Mouse (Mus musculus) C2C12 (cell line): Measurements from ENCODE around the gene Rasgef1b. TPM values are rescaled to one million over a fixed set of nuclear protein-coding genes. Genes with fewer than 3 reads are reported as not detected.

Source experiments
- H3K27me3 ChIP-seq: one replicate; pipeline ENCODE4 v1.6.1; 2011; ENCODE audit not compliant: control insufficient read depth, insufficient read depth, insufficient read length
- H3K36me3 ChIP-seq: one replicate; pipeline ENCODE4 v1.6.1; 2011; ENCODE audit not compliant: control insufficient read depth, insufficient read depth
- H3K4me3 ChIP-seq: one replicate; pipeline ENCODE4 v1.5.1; 2011; ENCODE audit warnings: mild to moderate bottlenecking, control low read depth; ENCODE audit not compliant: poor library complexity, insufficient read depth, severe bottlenecking
- H3K79me2 ChIP-seq: one replicate; pipeline ENCODE4 v1.6.1; 2011; ENCODE audit not compliant: control insufficient read depth, insufficient read depth
- H3K79me3 ChIP-seq: one replicate; pipeline ENCODE4 v1.6.1; 2011; ENCODE audit warnings: low read depth, control low read depth
- H3ac ChIP-seq: one replicate; pipeline ENCODE3; 2011; ENCODE audit warnings: low read depth; ENCODE audit not compliant: control insufficient read depth, insufficient read length
- CEBPB ChIP-seq: IDR thresholded peaks from one replicate; pipeline ENCODE4 v1.6.1; 2011; ENCODE audit warnings: low read depth, mild to moderate bottlenecking, control low read depth, moderate library complexity
- CTCF ChIP-seq: IDR thresholded peaks from one replicate; pipeline ENCODE4 v1.5.1; 2011; ENCODE audit not compliant: control insufficient read depth, insufficient read depth, insufficient read length
- FOSL1 ChIP-seq: IDR thresholded peaks from one replicate; pipeline ENCODE4 v1.8.0; 2011; ENCODE audit warnings: mild to moderate bottlenecking, low read length; ENCODE audit not compliant: poor library complexity, insufficient read depth, severe bottlenecking
- MAX ChIP-seq: IDR thresholded peaks from one replicate; pipeline ENCODE4 v1.6.1; 2011; ENCODE audit warnings: mild to moderate bottlenecking, control low read depth
- MYOD1 ChIP-seq: IDR thresholded peaks from one replicate; pipeline ENCODE4 v1.6.1; 2011; ENCODE audit warnings: low read depth; ENCODE audit not compliant: control insufficient read depth, insufficient read length
- MYOG ChIP-seq: IDR thresholded peaks from one replicate; pipeline ENCODE4 v1.6.1; 2011; ENCODE audit not compliant: control insufficient read depth, insufficient read length; ENCODE audit errors: extremely low read depth
- USF1 ChIP-seq: IDR thresholded peaks from one replicate; pipeline ENCODE4 v1.6.1; 2011; ENCODE audit warnings: low read depth, mild to moderate bottlenecking, control low read depth, moderate library complexity
- polyA plus RNA-seq: library from polyadenylated mRNA; unstranded; fragments of >200 nt; fragmentation: generic; extraction: Trizol; gene quantifications from one replicate; pipeline ENCODE4 v1.2.1, GENCODE M21; 2012; ENCODE audit warnings: missing spikeins

Gene Rasgef1b
- polyA plus RNA-seq, 1 experiment = 0.05 TPM

GRCm38 (mm10) chr5:99479263-99480077, 249.4 kb downstream of the Rasgef1b start:
- no peaks in the 10 kb centered on the region for H3K79me2 ChIP-seq
- no peaks in the 10 kb centered on the region for H3K27me3 ChIP-seq
- no peak for TF ChIP-seq MYOG
- TF ChIP-seq MYOD1 = no peak
- no peak for TF ChIP-seq CTCF
- TF ChIP-seq MAX = no peak
- no peak for TF ChIP-seq FOSL1
- TF ChIP-seq USF1 = no peak
- TF ChIP-seq CEBPB = no peak
- H3K79me3 ChIP-seq = no peaks in the 10 kb centered on the region
- no peak overlapping the region for H3ac ChIP-seq
- no peaks in the 10 kb centered on the region for H3K36me3 ChIP-seq
- H3K4me3 ChIP-seq = no peak overlapping the region

- no peaks in the 10 kb centered on the region for H3K27me3 ChIP-seq
- TF ChIP-seq USF1 = no peak
- no peak for TF ChIP-seq CEBPB
- TF ChIP-seq CTCF = no peak
- TF ChIP-seq MYOG = no peak
- TF ChIP-seq MYOD1 = no peak
- TF ChIP-seq FOSL1 = no peak
- no peak for TF ChIP-seq MAX
Measured at GRCm38 (mm10) chr5:99478716-99479115, 250.1 kb downstream of the Rasgef1b start.

GRCm38 (mm10) chr5:99477420-99477815, 251.4 kb downstream of the Rasgef1b start:
- no peak for TF ChIP-seq FOSL1
- no peak for TF ChIP-seq CEBPB
- TF ChIP-seq MYOG = no peak
- TF ChIP-seq MAX = no peak
- TF ChIP-seq USF1 = no peak
- no peak for TF ChIP-seq CTCF
- TF ChIP-seq MYOD1 = no peak
- Histone ChIP-seq H3K36me3 (no peaks in the 10 kb centered on the region), H3K79me2 (no peaks in the 10 kb centered on the region), H3ac (no peak overlapping the region), H3K27me3 (no peaks in the 10 kb centered on the region), H3K4me3 (no peak overlapping the region), H3K79me3 (no peaks in the 10 kb centered on the region)

More at GRCm38 (mm10) chr5:99478716-99479115, 250.1 kb downstream of the Rasgef1b start:
- H3ac ChIP-seq = no peak overlapping the region
- no peaks in the 10 kb centered on the region for H3K79me2 ChIP-seq
- H3K79me3 ChIP-seq = no peaks in the 10 kb centered on the region
- H3K4me3 ChIP-seq = no peak overlapping the region
- no peaks in the 10 kb centered on the region for H3K36me3 ChIP-seq

- no peak overlapping the region for H3K4me3 ChIP-seq
- no peaks in the 10 kb centered on the region for H3K79me2 ChIP-seq
- H3K36me3 ChIP-seq = no peaks in the 10 kb centered on the region
- no peaks in the 10 kb centered on the region for H3K27me3 ChIP-seq
- TF ChIP-seq MAX (no peak), CEBPB (no peak)
- no peak overlapping the region for H3ac ChIP-seq
- no peaks in the 10 kb centered on the region for H3K79me3 ChIP-seq
Measured at GRCm38 (mm10) chr5:99476640-99477419, 252.0 kb downstream of the Rasgef1b start.

GRCm38 (mm10) chr5:99472607-99473335, 256.1 kb downstream of the Rasgef1b start:
- no peaks in the 10 kb centered on the region for H3K36me3 ChIP-seq
- no peak for TF ChIP-seq CEBPB
- TF ChIP-seq USF1 = no peak
- TF ChIP-seq CTCF = no peak
- no peak overlapping the region for H3ac ChIP-seq
- no peaks in the 10 kb centered on the region for H3K79me3 ChIP-seq
- H3K4me3 ChIP-seq = no peak overlapping the region
- H3K27me3 ChIP-seq = no peaks in the 10 kb centered on the region
- H3K79me2 ChIP-seq = no peaks in the 10 kb centered on the region
